Mouse (Mus musculus) midbrain, embryonic 11.5 days (tissue): ENCODE measurements at regions not wholly inside any gene's neighbourhood (a gene's known extent, or its start where the extent isn't known, plus 50 kb on each side); places are given as distances from the start of the nearest gene placed in this dataset.

Experiments used
- ATAC-seq: fragments of 200-750 bp; cut with Nextera tagmentation; 2 replicates; pipeline ENCODE4 v1.8.0; 2017; ENCODE audit warnings: moderate TSS enrichment, moderate library complexity; ENCODE audit not compliant: low FRiP score
- DNase-seq: peaks from one replicate; pipeline ENCODE4 v3.0.0; 2015; ENCODE audit warnings: low spot score; ENCODE audit errors: missing footprints
- H3K27ac ChIP-seq: fragments of 300-500 bp; sonication (generic); 2 replicates; pipeline ENCODE4 v1.5.1; 2014; ENCODE audit warnings: low read depth, low read length
- H3K27me3 ChIP-seq: fragments of 300-500 bp; sonication (generic); 2 replicates; pipeline ENCODE4 v1.6.1; 2014; ENCODE audit warnings: mild to moderate bottlenecking, low read length, moderate library complexity, mixed read lengths; ENCODE audit not compliant: control insufficient read depth, insufficient read depth
- H3K36me3 ChIP-seq: fragments of 300-500 bp; sonication (generic); 2 replicates; pipeline ENCODE4 v1.6.1; 2014; ENCODE audit warnings: mild to moderate bottlenecking, low read length, moderate library complexity, mixed read lengths; ENCODE audit not compliant: control insufficient read depth, insufficient read depth
- H3K4me1 ChIP-seq: fragments of 300-500 bp; sonication (generic); 2 replicates; pipeline ENCODE4 v1.6.1; 2014; ENCODE audit warnings: low read length; ENCODE audit not compliant: control insufficient read depth, insufficient read depth
- H3K4me2 ChIP-seq: fragments of 300-500 bp; sonication (generic); 2 replicates; pipeline ENCODE4 v1.6.1; 2014; ENCODE audit warnings: mild to moderate bottlenecking, moderate library complexity
- H3K4me3 ChIP-seq: fragments of 300-500 bp; sonication (generic); 2 replicates; pipeline ENCODE4 v1.5.1; 2014; ENCODE audit warnings: low read depth, low read length
- H3K9ac ChIP-seq: fragments of 300-500 bp; sonication (generic); 2 replicates; pipeline ENCODE4 v1.6.1; 2014; ENCODE audit warnings: low read length
- H3K9me3 ChIP-seq: fragments of 300-500 bp; sonication (generic); 2 replicates; pipeline ENCODE4 v1.6.1; 2016; ENCODE audit warnings: low read length; ENCODE audit not compliant: control insufficient read depth
- WGBS: fragments of 180-500 bp; shearing (Covaris S2); extraction: QIAGEN DNeasy Blood & Tissue Kit; methylation state at CpG from one replicate; pipeline ENCODE4 v1.1.7; 2014; 5-methylcytosine and 5-hydroxymethylcytosine counted together

DNA sequence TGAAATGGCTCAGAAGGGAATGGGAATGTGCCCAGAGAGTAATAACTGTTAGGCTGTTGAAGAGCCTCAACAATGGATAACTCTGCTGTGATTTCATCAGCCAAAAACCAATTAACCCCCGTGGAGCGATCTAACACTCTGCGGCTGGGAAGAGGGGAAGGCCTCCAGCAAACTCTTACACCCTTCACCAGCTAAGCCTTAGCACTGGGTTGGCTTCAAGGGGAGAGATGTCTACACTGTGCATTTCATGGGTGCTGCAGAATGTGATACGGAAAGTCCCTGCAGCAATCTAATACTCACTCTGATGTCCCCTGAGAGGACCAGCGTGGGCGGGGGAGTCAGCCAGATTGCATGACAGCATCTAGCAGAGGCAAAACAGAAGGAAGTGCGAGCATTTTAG, 460.2 kb downstream of the Fut8 start:
- Histone ChIP-seq H3K4me2 (no peak overlapping the region), H3K9me3 (no peaks in the 10 kb centered on the region), H3K4me3 (no peak overlapping the region), H3K36me3 (no peaks in the 10 kb centered on the region), H3K9ac (no peak overlapping the region), H3K27me3 (no peaks in the 10 kb centered on the region), H3K27ac (no peak overlapping the region), H3K4me1 (peaks cover 8% of the 10 kb centered on the region; the same call in 1 of the 2 replicates)
- 79% methylated on average over 7 of the region's 7 CpGs for WGBS
- no peak for ATAC-seq
- DNase-seq: peak; percentile 60

DNA sequence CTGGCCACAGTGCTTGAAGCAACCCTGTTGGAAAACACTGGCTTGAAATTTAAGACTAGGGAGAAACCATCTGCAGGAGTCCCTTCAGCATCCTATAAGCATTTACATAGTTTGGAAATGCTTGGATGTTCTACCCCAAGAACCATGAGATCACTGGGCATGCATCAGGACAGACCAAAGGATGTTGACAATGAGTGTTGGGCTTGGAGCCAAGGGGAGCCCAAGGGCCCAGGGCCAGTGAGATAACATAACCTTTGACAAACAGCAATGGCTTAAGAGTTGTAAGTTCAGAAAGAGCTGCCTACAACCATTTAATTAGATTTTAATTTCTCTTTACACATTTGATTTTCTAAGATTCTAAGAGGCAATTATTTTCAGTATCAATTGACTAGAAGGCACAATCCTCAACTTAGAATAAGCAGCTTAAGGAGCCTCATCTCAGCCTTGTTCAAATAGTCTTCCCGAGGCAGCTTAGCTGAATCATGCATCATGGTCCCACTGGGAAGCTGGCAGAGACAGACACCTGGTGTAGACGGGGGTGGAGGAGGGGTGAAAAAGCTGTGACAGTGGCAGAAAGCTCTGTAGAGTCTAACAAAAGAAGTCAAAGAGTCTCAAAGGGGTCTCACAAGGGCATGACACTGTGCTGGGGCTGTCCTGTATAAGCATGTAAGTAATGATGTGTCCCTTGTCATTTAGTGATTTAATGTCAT, 462.1 kb downstream of the Fut8 start:
- H3K27ac ChIP-seq: no peak overlapping the region
- WGBS: 21% methylated on average over 2 of the region's 2 CpGs
- no peaks in the 10 kb centered on the region for H3K27me3 ChIP-seq
- ATAC-seq (no peak), DNase-seq (peak; percentile 81)
- peaks cover 8% of the 10 kb centered on the region; the same call in 1 of the 2 replicates for H3K4me1 ChIP-seq
- H3K9me3 ChIP-seq: no peaks in the 10 kb centered on the region
- no peak overlapping the region for H3K4me2 ChIP-seq
- no peaks in the 10 kb centered on the region for H3K36me3 ChIP-seq
- no peak overlapping the region for H3K4me3 ChIP-seq
- no peak overlapping the region for H3K9ac ChIP-seq

DNA sequence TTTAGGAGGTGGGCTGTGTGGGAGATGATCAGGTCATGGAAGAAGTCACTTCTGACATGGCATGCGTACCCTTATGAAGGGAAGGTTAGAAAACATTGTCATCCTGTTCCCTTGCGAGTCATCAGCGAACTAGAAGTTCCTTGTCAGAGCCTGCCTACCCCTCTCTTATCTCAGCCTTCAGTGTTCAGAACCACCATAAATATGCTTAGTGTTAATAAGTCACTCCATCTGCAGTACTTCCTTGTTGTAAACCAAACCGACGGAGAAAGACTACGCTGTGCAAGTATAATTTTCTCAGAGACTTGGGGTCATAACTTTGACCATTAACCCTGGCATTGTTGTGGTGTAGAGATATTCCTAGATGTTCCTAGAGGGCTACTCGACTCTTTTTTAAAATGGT, 477.6 kb downstream of the Fut8 start:
- no peak overlapping the region for H3K4me2 ChIP-seq
- H3K4me3 ChIP-seq: no peak overlapping the region
- no peak for ATAC-seq
- H3K9me3 ChIP-seq: no peaks in the 10 kb centered on the region
- no peak overlapping the region for H3K9ac ChIP-seq
- WGBS: 78% methylated on average over 7 of the region's 7 CpGs
- peaks cover 8% of the 10 kb centered on the region; the same call in 1 of the 2 replicates for H3K4me1 ChIP-seq
- no peaks in the 10 kb centered on the region for H3K27me3 ChIP-seq
- H3K36me3 ChIP-seq: no peaks in the 10 kb centered on the region
- DNase-seq: no peak
- H3K27ac ChIP-seq: peak overlapping the region; percentile 59

- ATAC-seq: peak; percentile 92
Measured at GRCm38 (mm10) chr12:77715979-77716378, 478.1 kb downstream of the Fut8 start.

DNA sequence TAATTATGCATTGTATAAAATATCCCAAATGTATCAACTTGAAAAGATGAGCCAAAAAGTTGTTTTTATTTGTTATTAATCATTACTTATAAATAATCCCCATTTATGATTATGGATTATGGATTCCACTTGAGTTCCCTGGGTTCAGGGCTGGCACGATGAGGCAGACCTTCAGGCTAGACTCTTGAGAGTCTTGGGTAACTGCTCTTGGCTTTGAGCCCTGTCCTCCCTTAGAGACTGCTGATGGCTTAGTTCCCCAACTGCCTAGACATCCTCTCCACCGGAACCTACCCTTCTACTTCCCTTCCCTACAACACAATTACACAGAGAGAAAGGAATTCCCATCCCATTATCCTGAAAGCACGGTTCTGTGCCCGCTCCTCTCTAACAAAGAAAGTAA, 466.3 kb upstream of the Gm6657 start:
- no peak overlapping the region for H3K9ac ChIP-seq
- no peak overlapping the region for H3K4me3 ChIP-seq
- no peak for ATAC-seq
- no peaks in the 10 kb centered on the region for H3K4me1 ChIP-seq
- no peak overlapping the region for H3K27ac ChIP-seq
- H3K9me3 ChIP-seq: no peaks in the 10 kb centered on the region
- H3K36me3 ChIP-seq: no peaks in the 10 kb centered on the region
- WGBS: 37% methylated on average over 4 of the region's 4 CpGs
- DNase-seq: no peak
- no peak overlapping the region for H3K4me2 ChIP-seq
- H3K27me3 ChIP-seq: no peaks in the 10 kb centered on the region

More at GRCm38 (mm10) chr12:77715979-77716378, 478.1 kb downstream of the Fut8 start:
- Histone ChIP-seq H3K27ac (no peak overlapping the region; the same call in 1 of the 2 replicates), H3K36me3 (no peaks in the 10 kb centered on the region), H3K4me2 (no peak overlapping the region), H3K4me1 (peaks cover 8% of the 10 kb centered on the region; the same call in 1 of the 2 replicates), H3K27me3 (no peaks in the 10 kb centered on the region), H3K9me3 (no peaks in the 10 kb centered on the region), H3K4me3 (no peak overlapping the region), H3K9ac (no peak overlapping the region)
- peak; percentile 86 for DNase-seq
- WGBS: 3% methylated on average over 2 of the region's 2 CpGs

GRCm38 (mm10) chr12:77739047-77739760, 454.8 kb upstream of the Gm6657 start:
- no peak overlapping the region for H3K4me2 ChIP-seq
- no peak overlapping the region for H3K27ac ChIP-seq
- peaks cover 5% of the 10 kb centered on the region for H3K4me1 ChIP-seq
- ATAC-seq (no peak), DNase-seq (no peak)
- H3K36me3 ChIP-seq: no peaks in the 10 kb centered on the region
- 73% methylated on average over 6 of the region's 6 CpGs for WGBS
- H3K9me3 ChIP-seq: no peaks in the 10 kb centered on the region
- H3K9ac ChIP-seq: no peak overlapping the region
- no peaks in the 10 kb centered on the region for H3K27me3 ChIP-seq
- H3K4me3 ChIP-seq: no peak overlapping the region

DNA sequence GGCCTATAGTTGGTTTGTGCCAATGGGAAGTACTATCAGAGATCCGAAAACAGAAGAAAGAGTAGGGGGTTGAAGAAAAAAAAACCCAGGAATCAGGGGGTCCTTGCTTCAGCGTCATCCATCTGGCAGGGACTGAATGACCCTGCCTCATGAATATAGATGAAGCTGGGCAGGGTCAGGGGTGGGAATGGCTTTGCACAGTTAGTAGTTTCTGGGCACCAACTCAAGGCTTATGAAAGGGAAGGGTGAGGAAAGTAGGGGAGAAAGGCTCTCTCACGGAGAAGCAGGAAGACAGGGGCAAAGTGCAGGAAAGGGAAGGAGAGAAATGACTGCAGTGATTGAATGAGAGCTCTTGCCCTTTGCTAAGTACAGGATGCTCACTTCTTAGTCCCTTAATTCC, 451.3 kb upstream of the Gm6657 start:
- DNase-seq: no peak
- ATAC-seq: peak; percentile 78
- 27% methylated on average over 3 of the region's 3 CpGs for WGBS
- H3K4me2 ChIP-seq: no peak overlapping the region
- no peaks in the 10 kb centered on the region for H3K9me3 ChIP-seq
- no peaks in the 10 kb centered on the region for H3K27me3 ChIP-seq
- no peaks in the 10 kb centered on the region for H3K36me3 ChIP-seq
- no peak overlapping the region for H3K9ac ChIP-seq
- H3K4me1 ChIP-seq: peaks cover 5% of the 10 kb centered on the region
- H3K4me3 ChIP-seq: no peak overlapping the region
- no peak overlapping the region for H3K27ac ChIP-seq

DNA sequence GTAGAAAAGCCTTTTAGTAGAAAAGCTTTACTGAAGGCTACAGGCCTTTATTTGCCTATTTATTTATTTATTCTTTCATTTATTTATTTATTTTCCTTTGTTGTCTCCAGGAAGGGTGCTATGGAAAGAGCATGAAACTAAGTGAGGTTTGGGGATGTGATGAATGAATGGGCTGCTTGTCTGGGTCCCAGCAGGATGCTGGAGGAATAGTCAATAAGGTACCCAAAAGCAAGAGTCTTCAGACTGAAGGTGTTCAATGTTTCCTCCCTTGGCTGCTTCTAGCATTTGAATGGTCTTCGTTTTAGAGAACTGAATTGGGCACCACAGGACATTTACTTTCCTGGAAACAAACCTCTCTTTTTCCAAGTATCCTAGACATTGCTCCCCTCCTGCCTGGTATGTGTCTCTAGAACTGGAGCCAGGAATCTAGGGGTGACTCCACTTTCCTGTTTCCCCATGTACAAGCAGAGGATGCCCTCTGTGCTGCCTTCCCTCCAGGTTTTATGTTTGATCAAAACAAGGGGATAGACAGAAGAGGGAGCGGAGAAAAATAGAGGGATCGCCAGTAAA, 444.5 kb upstream of the Gm6657 start:
- H3K4me3 ChIP-seq: no peak overlapping the region
- H3K36me3 ChIP-seq: no peaks in the 10 kb centered on the region
- H3K27me3 ChIP-seq: no peaks in the 10 kb centered on the region
- H3K4me2 ChIP-seq: no peak overlapping the region
- no peaks in the 10 kb centered on the region; the same call in 1 of the 2 replicates for H3K9me3 ChIP-seq
- DNase-seq (no peak), ATAC-seq (no peak)
- WGBS: 71% methylated on average over 3 of the region's 3 CpGs
- no peaks in the 10 kb centered on the region for H3K4me1 ChIP-seq
- H3K27ac ChIP-seq: no peak overlapping the region
- H3K9ac ChIP-seq: no peak overlapping the region

GRCm38 (mm10) chr12:77752181-77752580, 441.9 kb upstream of the Gm6657 start:
- Histone ChIP-seq H3K4me3 (no peak overlapping the region), H3K4me2 (no peak overlapping the region), H3K4me1 (no peaks in the 10 kb centered on the region), H3K9me3 (no peaks in the 10 kb centered on the region; the same call in 1 of the 2 replicates), H3K9ac (no peak overlapping the region), H3K27ac (no peak overlapping the region), H3K36me3 (no peaks in the 10 kb centered on the region), H3K27me3 (no peaks in the 10 kb centered on the region)
- 85% methylated on average over 5 of the region's 5 CpGs for WGBS
- ATAC-seq: no peak
- no peak for DNase-seq
